Mouse (Mus musculus) myocyte (in vitro differentiated cells): ENCODE data around the gene Kcnj4. TPM values are rescaled to one million over a fixed set of nuclear protein-coding genes. Genes with fewer than 3 reads are reported as not detected.

Source experiments
- H3K27me3 ChIP-seq: one replicate; pipeline ENCODE4 v1.6.1; 2011; ENCODE audit not compliant: control insufficient read depth, insufficient read depth, insufficient read length
- H3K36me3 ChIP-seq: one replicate; pipeline ENCODE4 v1.6.1; 2011; ENCODE audit not compliant: control insufficient read depth, insufficient read depth
- H3K4me2 ChIP-seq: one replicate; pipeline ENCODE4 v1.6.1; 2011; ENCODE audit warnings: low read depth, control low read depth
- H3K4me3 ChIP-seq: one replicate; pipeline ENCODE4 v1.5.1; 2011; ENCODE audit warnings: mild to moderate bottlenecking, control low read depth, moderate library complexity
- H3K79me2 ChIP-seq: one replicate; pipeline ENCODE4 v1.6.1; 2011; ENCODE audit not compliant: control insufficient read depth, insufficient read depth
- H3ac ChIP-seq: one replicate; pipeline ENCODE4 v1.6.1; 2011; ENCODE audit not compliant: control insufficient read depth, insufficient read length
- CEBPB ChIP-seq: IDR thresholded peaks from 2 replicates; pipeline ENCODE4 v1.6.1; 2011; ENCODE audit warnings: mild to moderate bottlenecking, moderate library complexity; ENCODE audit not compliant: poor library complexity, insufficient read depth, severe bottlenecking
- E2F4 ChIP-seq: IDR thresholded peaks from one replicate; pipeline ENCODE4 v1.6.1; 2011; ENCODE audit warnings: mild to moderate bottlenecking, control low read depth, moderate library complexity; ENCODE audit not compliant: insufficient read depth
- MAX ChIP-seq: IDR thresholded peaks from one replicate; pipeline ENCODE4 v1.6.1; 2011; ENCODE audit warnings: low read depth, mild to moderate bottlenecking, control low read depth
- MYOD1 ChIP-seq, 3 experiments: IDR thresholded peaks; one replicate each; pipeline ENCODE4 v1.6.1; 2011; ENCODE audit warnings: control low read depth in 2 of 3, low read depth in 2 of 3, mild to moderate bottlenecking in 2 of 3, moderate library complexity in 1 of 3; ENCODE audit not compliant: insufficient read length in 2 of 3, control insufficient read depth in 1 of 3
- MYOG ChIP-seq, 3 experiments: IDR thresholded peaks; one replicate each; pipeline ENCODE4 v1.6.1; 2011; ENCODE audit warnings: control low read depth in 2 of 3, low read depth in 2 of 3, mild to moderate bottlenecking in 2 of 3; ENCODE audit not compliant: insufficient read length in 2 of 3, control insufficient read depth in 1 of 3, insufficient read depth in 1 of 3
- POLR2A ChIP-seq: IDR thresholded peaks from one replicate; pipeline ENCODE4 v1.6.1; 2011; ENCODE audit warnings: low read depth, mild to moderate bottlenecking, control low read depth, moderate library complexity; ENCODE audit not compliant: insufficient read length
- POLR2AphosphoS2 ChIP-seq: IDR thresholded peaks from one replicate; pipeline ENCODE4 v1.6.1; 2011; ENCODE audit warnings: low read depth, control low read depth; ENCODE audit not compliant: insufficient read length
- REST ChIP-seq: IDR thresholded peaks from one replicate; pipeline ENCODE4 v1.6.1; 2011; ENCODE audit warnings: mild to moderate bottlenecking, control low read depth, moderate library complexity; ENCODE audit not compliant: insufficient read depth, insufficient read length
- SRF ChIP-seq: IDR thresholded peaks from one replicate; pipeline ENCODE4 v1.6.1; 2011; ENCODE audit warnings: low read depth; ENCODE audit not compliant: control insufficient read depth, insufficient read length
- TCF12 ChIP-seq: IDR thresholded peaks from one replicate; pipeline ENCODE4 v1.6.1; 2011; ENCODE audit warnings: mild to moderate bottlenecking, control low read depth; ENCODE audit not compliant: poor library complexity, insufficient read depth, severe bottlenecking
- TCF3 ChIP-seq: IDR thresholded peaks from one replicate; pipeline ENCODE4 v1.6.1; 2011; ENCODE audit warnings: low read depth, control low read depth; ENCODE audit not compliant: insufficient read length
- USF1 ChIP-seq: IDR thresholded peaks from one replicate; pipeline ENCODE4 v1.6.1; 2011; ENCODE audit warnings: low read depth, mild to moderate bottlenecking, control low read depth, moderate library complexity
- polyA plus RNA-seq: library from polyadenylated mRNA; unstranded; fragments of >200 nt; fragmentation: generic; extraction: Trizol; gene quantifications from one replicate; pipeline ENCODE4 v1.2.1, GENCODE M21; 2012; ENCODE audit warnings: missing spikeins

The Kcnj4 gene
- polyA plus RNA-seq, 1 experiment = 0.06 TPM

- peak overlapping the region; percentile 88 for H3K4me2 ChIP-seq
- no peaks in the 10 kb centered on the region for H3K27me3 ChIP-seq
- TF ChIP-seq CEBPB (no peak), TCF12 (no peak), USF1 (no peak), E2F4 (no peak), REST (no peak), MAX (no peak), MYOD1 (IDR thresholded peaks at IDR 0.05; ENCODE audit: control insufficient read depth in 1 of 3, insufficient read length in 2 of 3, low read depth in 2 of 3) (no peak), SRF (no peak), POLR2A (no peak), POLR2AphosphoS2 (no peak), MYOG (IDR thresholded peaks at IDR 0.05; ENCODE audit: control insufficient read depth in 1 of 3, insufficient read depth in 1 of 3, insufficient read length in 2 of 3, low read depth in 2 of 3) (no peak), TCF3 (no peak)
- H3K4me3 ChIP-seq = no peak overlapping the region
- H3K79me2 ChIP-seq = peaks cover 36% of the 10 kb centered on the region
- no peak overlapping the region for H3ac ChIP-seq
- no peaks in the 10 kb centered on the region for H3K36me3 ChIP-seq
These were observed 13.5 kb upstream of the Kcnj4 start for GRCm38 (mm10) chr15:79518571-79518970.

DNA sequence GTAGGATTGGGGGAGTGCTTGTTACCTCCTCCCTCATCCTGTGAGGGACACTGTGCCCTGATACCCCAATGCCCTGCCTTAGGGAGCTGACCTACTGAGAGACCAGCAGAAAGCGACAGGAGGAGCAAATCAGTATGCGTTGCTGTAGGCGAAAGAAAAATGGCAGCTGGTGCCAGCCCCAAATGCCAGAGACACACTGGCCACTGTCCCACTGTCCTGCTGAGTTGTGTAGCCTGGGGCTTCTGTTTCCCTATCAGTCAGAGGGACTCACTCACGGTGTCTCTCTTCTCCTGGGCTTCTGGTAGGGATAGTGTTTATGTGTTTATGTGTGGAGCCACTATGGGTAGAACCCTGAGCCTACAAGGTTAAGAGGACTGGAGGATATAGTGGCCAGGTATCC is 12.7 kb upstream of the Kcnj4 start:
- Histone ChIP-seq H3K27me3 (no peaks in the 10 kb centered on the region), H3K4me2 (peak overlapping the region; percentile 88), H3K79me2 (peaks cover 36% of the 10 kb centered on the region), H3K36me3 (no peaks in the 10 kb centered on the region), H3ac (no peak overlapping the region), H3K4me3 (peak overlapping the region; percentile 63)
- no peak for TF ChIP-seq MAX
- no peak for TF ChIP-seq MYOD1 (IDR thresholded peaks at IDR 0.05; ENCODE audit: control insufficient read depth in 1 of 3, insufficient read length in 2 of 3, low read depth in 2 of 3)
- no peak for TF ChIP-seq USF1
- no peak for TF ChIP-seq POLR2AphosphoS2
- TF ChIP-seq CEBPB = no peak
- TF ChIP-seq TCF12 = no peak
- no peak for TF ChIP-seq MYOG (IDR thresholded peaks at IDR 0.05; ENCODE audit: control insufficient read depth in 1 of 3, insufficient read depth in 1 of 3, insufficient read length in 2 of 3, low read depth in 2 of 3)

DNA sequence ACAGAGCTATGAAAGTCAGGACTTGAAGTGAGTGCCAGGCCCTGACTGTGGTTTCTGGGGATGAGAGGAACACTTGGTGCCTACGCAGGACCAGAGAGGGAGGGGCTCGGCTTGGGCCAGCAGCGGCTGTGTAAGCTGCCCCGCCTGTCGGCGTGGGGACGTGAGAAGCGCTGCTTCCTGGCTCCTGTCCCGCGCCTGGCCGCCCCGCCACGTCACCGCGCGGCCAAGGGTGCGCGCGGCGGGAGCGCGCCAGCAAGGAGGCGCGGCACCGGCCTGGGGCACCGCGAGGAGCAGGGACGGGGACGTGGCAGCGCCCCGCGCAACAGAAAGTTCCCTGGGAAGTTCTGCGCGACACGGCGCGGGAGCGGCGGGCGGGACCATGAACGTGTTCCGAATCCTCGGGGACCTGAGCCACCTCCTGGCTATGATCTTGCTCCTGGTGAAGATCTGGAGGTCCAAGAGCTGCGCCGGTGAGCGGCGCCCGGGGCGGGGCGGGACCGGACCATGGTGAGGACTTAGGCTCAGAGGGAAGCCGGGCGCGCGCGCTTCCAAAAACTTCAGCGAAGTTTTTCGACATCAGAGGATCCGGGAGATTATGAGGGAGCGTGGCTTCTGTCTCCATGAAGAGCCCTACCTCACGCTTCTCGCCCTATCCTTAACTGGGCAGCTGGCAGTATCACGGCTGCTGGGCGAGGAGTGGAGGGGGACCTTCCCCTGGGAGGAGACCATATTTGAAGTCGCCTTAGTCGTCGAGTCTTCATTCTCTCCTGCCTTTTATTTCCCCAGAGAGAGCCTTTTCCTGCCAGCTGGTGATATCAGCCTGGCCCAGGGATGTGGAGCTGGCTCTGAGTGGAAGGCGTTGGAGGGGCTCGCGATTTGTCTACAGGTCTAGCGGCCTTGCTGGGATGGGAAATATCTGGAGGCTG is 11.4 kb upstream of the Kcnj4 start, which contains the start of gene Kdelr3:
Gene Kdelr3, plus strand, starts transcription at position 241 of the 926 bp plus-strand sequence.
- peaks cover 29% of the 10 kb centered on the region for H3K79me2 ChIP-seq
- H3K4me3 ChIP-seq = peak within 1 kb of the TSS; percentile 63
- TF ChIP-seq POLR2AphosphoS2 = peak; percentile 100
- no peak for TF ChIP-seq TCF12
- no peak for TF ChIP-seq REST
- TF ChIP-seq CEBPB = no peak
- TF ChIP-seq E2F4 = peak; percentile 19
- TF ChIP-seq MYOG (IDR thresholded peaks at IDR 0.05; ENCODE audit: control insufficient read depth in 1 of 3, insufficient read depth in 1 of 3, insufficient read length in 2 of 3, low read depth in 2 of 3) = no peak
- no peak for TF ChIP-seq USF1
- TF ChIP-seq TCF3 = no peak
- no peak for TF ChIP-seq MAX
- TF ChIP-seq MYOD1 (IDR thresholded peaks at IDR 0.05; ENCODE audit: control insufficient read depth in 1 of 3, insufficient read length in 2 of 3, low read depth in 2 of 3) = peak in 1 of 3 experiments; percentile 46
- peak; percentile 100 for TF ChIP-seq POLR2A
- no peak for TF ChIP-seq SRF
- H3ac ChIP-seq = peak within 1 kb of the TSS; percentile 8
- peak within 1 kb of the TSS; percentile 88 for H3K4me2 ChIP-seq
- H3K27me3 ChIP-seq = peaks cover 2% of the 10 kb centered on the region
- no peaks in the 10 kb centered on the region for H3K36me3 ChIP-seq

DNA sequence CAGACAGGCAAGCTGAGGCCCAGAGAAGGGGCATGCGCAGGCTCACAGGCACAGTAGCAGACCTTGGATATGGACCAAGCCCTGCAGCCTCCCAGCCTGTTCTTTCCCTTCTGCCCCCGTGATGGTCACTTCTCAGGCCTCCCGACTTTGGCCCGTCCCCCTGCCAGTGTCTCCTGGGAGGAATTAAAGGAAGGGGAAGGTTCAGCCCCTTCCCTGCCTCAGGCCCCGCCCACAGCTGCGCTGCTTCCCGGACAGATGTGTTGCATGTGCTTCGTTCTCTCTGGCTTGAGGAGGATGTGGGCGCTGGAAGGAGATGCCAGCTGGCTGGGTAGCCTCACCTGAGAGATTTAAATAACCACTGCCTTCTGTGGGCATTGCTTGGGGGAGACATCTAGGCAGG is 8.9 kb upstream of the Kcnj4 start:
- Histone ChIP-seq H3ac (no peak overlapping the region), H3K27me3 (peaks cover 20% of the 10 kb centered on the region), H3K4me3 (no peak overlapping the region), H3K36me3 (no peaks in the 10 kb centered on the region), H3K79me2 (peaks cover 17% of the 10 kb centered on the region), H3K4me2 (no peak overlapping the region)
- TF ChIP-seq CEBPB (no peak), TCF3 (no peak), POLR2AphosphoS2 (no peak), SRF (no peak), REST (no peak), MYOG (IDR thresholded peaks at IDR 0.05; ENCODE audit: control insufficient read depth in 1 of 3, insufficient read depth in 1 of 3, insufficient read length in 2 of 3, low read depth in 2 of 3) (no peak), MAX (no peak), MYOD1 (IDR thresholded peaks at IDR 0.05; ENCODE audit: control insufficient read depth in 1 of 3, insufficient read length in 2 of 3, low read depth in 2 of 3) (no peak), E2F4 (no peak), TCF12 (no peak), POLR2A (no peak), USF1 (no peak)
